Mouse (Mus musculus) heart, embryonic 14.5 days (tissue): Measurements from ENCODE around the gene Dstn. TPM values are rescaled to one million over a fixed set of nuclear protein-coding genes. Genes with fewer than 3 reads are reported as not detected.

Source experiments
- ATAC-seq: fragments of 200-750 bp; cut with Nextera tagmentation; 2 replicates; pipeline ENCODE4 v1.8.0; 2017; ENCODE audit warnings: low read depth, moderate TSS enrichment; ENCODE audit not compliant: insufficient number of reproducible peaks, insufficient read depth, low FRiP score
- H3K27ac ChIP-seq, 2 experiments: fragments of 200-500 bp in 1 of 2; fragments of 300-500 bp in 1 of 2; sonication (generic) in 1 of 2; replicated peaks in 1 of 2; 2 replicates each; pipeline ENCODE4 v1.5.1; 2012 to 2014; ENCODE audit warnings: low read depth in 2 of 2, low read length in 2 of 2, control low read depth in 1 of 2, mild to moderate bottlenecking in 1 of 2, mixed read lengths in 1 of 2; ENCODE audit not compliant: control insufficient read depth in 1 of 2, insufficient read depth in 1 of 2
- H3K27me3 ChIP-seq: fragments of 300-500 bp; sonication (generic); 2 replicates; pipeline ENCODE4 v1.6.1; 2014; ENCODE audit warnings: mild to moderate bottlenecking, low read length, control low read depth; ENCODE audit not compliant: control insufficient read depth, insufficient read depth
- H3K36me3 ChIP-seq: fragments of 300-500 bp; sonication (generic); 2 replicates; pipeline ENCODE4 v1.6.1; 2014; ENCODE audit warnings: mild to moderate bottlenecking, control low read depth, low read length, mixed read lengths; ENCODE audit not compliant: control insufficient read depth, insufficient read depth
- H3K4me1 ChIP-seq, 2 experiments: fragments of 200-500 bp in 1 of 2; fragments of 300-500 bp in 1 of 2; sonication (generic) in 1 of 2; 2 replicates each; pipeline ENCODE4 v1.6.1; 2012 to 2014; ENCODE audit warnings: low read length in 2 of 2, control low read depth in 1 of 2, mixed read lengths in 1 of 2; ENCODE audit not compliant: control insufficient read depth in 2 of 2, insufficient read depth in 2 of 2
- H3K4me2 ChIP-seq: fragments of 300-500 bp; sonication (generic); 2 replicates; pipeline ENCODE4 v1.6.1; 2014; ENCODE audit warnings: mild to moderate bottlenecking, low read length
- H3K4me3 ChIP-seq, 2 experiments: fragments of 200-500 bp in 1 of 2; fragments of 300-500 bp in 1 of 2; sonication (generic) in 1 of 2; 2 replicates each; pipeline ENCODE4 v1.5.1; 2012 to 2014; ENCODE audit warnings: low read length in 2 of 2, mild to moderate bottlenecking in 2 of 2, control low read depth in 1 of 2, low read depth in 1 of 2, moderate library complexity in 1 of 2; ENCODE audit not compliant: control insufficient read depth in 1 of 2, insufficient read depth in 1 of 2
- H3K9ac ChIP-seq: fragments of 300-500 bp; sonication (generic); 2 replicates; pipeline ENCODE4 v1.6.1; 2014; ENCODE audit warnings: mild to moderate bottlenecking, low read length
- H3K9me3 ChIP-seq: fragments of 300-500 bp; sonication (generic); 2 replicates; pipeline ENCODE4 v1.6.1; 2016; ENCODE audit warnings: low read length, control low read depth; ENCODE audit not compliant: control insufficient read depth
- WGBS: fragments of 180-500 bp; shearing (Covaris S2); extraction: QIAGEN DNeasy Blood & Tissue Kit; methylation state at CpG from one replicate; pipeline ENCODE4 v1.1.7; 2014; 5-methylcytosine and 5-hydroxymethylcytosine counted together
- polyA plus RNA-seq: library from polyadenylated mRNA; unstranded; fragments of >200 nt; fragmentation: Nextera tagmentation; extraction: Ambion mirVana; gene quantifications from 2 replicates; pipeline ENCODE4 v1.2.1, GENCODE M21; 2014

The Dstn gene
- polyA plus RNA-seq, 1 experiment from 2014 or later = 1,027 TPM

GRCm38 (mm10) chr2:143903376-143904045 is 11.6 kb upstream of the Dstn start:
- Histone ChIP-seq H3K36me3 (no peaks in the 10 kb centered on the region), H3K9ac (no peak overlapping the region), H3K4me2 (no peak overlapping the region), H3K9me3 (no peaks in the 10 kb centered on the region), H3K4me3 (no peak overlapping the region), H3K27ac (no peak overlapping the region; a peak in 1 of 4 replicates), H3K27me3 (no peaks in the 10 kb centered on the region), H3K4me1 (peaks cover 2 to 4% of the 10 kb centered on the region in 2 experiments; a peak in 1 of 4 replicates)
- no peak for ATAC-seq
- WGBS = 66% methylated on average over 9 of the region's 9 CpGs

- ATAC-seq = no peak
- Histone ChIP-seq H3K4me3 (no peak overlapping the region), H3K4me2 (no peak overlapping the region), H3K9me3 (no peaks in the 10 kb centered on the region), H3K4me1 (peaks cover 2 to 4% of the 10 kb centered on the region in 2 experiments; a peak in 1 of 4 replicates), H3K27me3 (no peaks in the 10 kb centered on the region), H3K36me3 (no peaks in the 10 kb centered on the region), H3K27ac (no peak overlapping the region), H3K9ac (no peak overlapping the region)
- 59% methylated on average over 5 of the region's 5 CpGs for WGBS
These were observed 10.2 kb upstream of the Dstn start for GRCm38 (mm10) chr2:143904896-143905295.

- Histone ChIP-seq H3K9me3 (no peaks in the 10 kb centered on the region), H3K27ac (no peak overlapping the region), H3K36me3 (no peaks in the 10 kb centered on the region), H3K4me2 (no peak overlapping the region), H3K4me1 (no peaks in the 10 kb centered on the region), H3K27me3 (no peaks in the 10 kb centered on the region), H3K9ac (no peak overlapping the region), H3K4me3 (no peak overlapping the region)
- 73% methylated on average over 2 of the region's 2 CpGs for WGBS
- no peak for ATAC-seq
These were observed 5.9 kb upstream of the Dstn start for GRCm38 (mm10) chr2:143909230-143909629.

- Histone ChIP-seq H3K9ac (no peak overlapping the region), H3K4me3 (no peak overlapping the region), H3K4me2 (no peak overlapping the region), H3K36me3 (no peaks in the 10 kb centered on the region), H3K4me1 (0 out of 4 replicates have a peak, but pooled peaks cover 0 to 5% of the 10 kb centered on the region in 2 experiments), H3K27ac (no peak overlapping the region), H3K27me3 (no peaks in the 10 kb centered on the region), H3K9me3 (no peaks in the 10 kb centered on the region)
- no peak for ATAC-seq
- WGBS = 94% methylated on average over 2 of the region's 2 CpGs
These were observed 2.9 kb upstream of the Dstn start for GRCm38 (mm10) chr2:143912199-143912598.

GRCm38 (mm10) chr2:143914221-143914620 is 899 bp upstream of the Dstn start:
- H3K27me3 ChIP-seq = no peaks in the 10 kb centered on the region
- peak overlapping the region; percentile 99 for H3K9ac ChIP-seq
- no peaks in the 10 kb centered on the region for H3K36me3 ChIP-seq
- peaks cover 2 to 24% of the 10 kb centered on the region in 2 experiments for H3K4me1 ChIP-seq
- 7% methylated on average over 10 of the region's 10 CpGs for WGBS
- H3K27ac ChIP-seq = peak overlapping the region; percentile 98 to 100
- no peaks in the 10 kb centered on the region for H3K9me3 ChIP-seq
- peak overlapping the region; percentile 63 for H3K4me2 ChIP-seq
- ATAC-seq = no peak
- H3K4me3 ChIP-seq = peak overlapping the region; percentile 93 to 94

GRCm38 (mm10) chr2:143915600-143916135 is 548 bp downstream of the Dstn start:
- WGBS = under 1% methylated on average over 32 of the region's 32 CpGs
- ATAC-seq = 0 out of 2 replicates have a peak, but pooled peaks have one; percentile 0
- H3K36me3 ChIP-seq = no peaks in the 10 kb centered on the region

GRCm38 (mm10) chr2:143916229-143916628 is 1.1 kb downstream of the Dstn start:
- ATAC-seq = no peak
- Histone ChIP-seq H3K9ac (peak overlapping the region; percentile 99), H3K4me1 (peaks cover 5 to 40% of the 10 kb centered on the region in 2 experiments), H3K27ac (peak overlapping the region; percentile 98 to 100), H3K9me3 (no peaks in the 10 kb centered on the region), H3K4me3 (peak overlapping the region; percentile 93 to 94), H3K36me3 (no peaks in the 10 kb centered on the region), H3K27me3 (no peaks in the 10 kb centered on the region), H3K4me2 (peak overlapping the region; percentile 63)
- 1% methylated on average over 5 of the region's 5 CpGs for WGBS

More at GRCm38 (mm10) chr2:143915600-143916135, 548 bp downstream of the Dstn start:
- Histone ChIP-seq H3K4me3 (peak overlapping the region; percentile 93 to 94), H3K27me3 (no peaks in the 10 kb centered on the region), H3K27ac (peak overlapping the region; percentile 98 to 100), H3K9me3 (no peaks in the 10 kb centered on the region), H3K4me2 (peak overlapping the region; percentile 63), H3K9ac (peak overlapping the region; percentile 99), H3K4me1 (peaks cover 5 to 35% of the 10 kb centered on the region in 2 experiments)
